Mouse (Mus musculus): ENCODE results near the gene Prrx1.

DNA sequence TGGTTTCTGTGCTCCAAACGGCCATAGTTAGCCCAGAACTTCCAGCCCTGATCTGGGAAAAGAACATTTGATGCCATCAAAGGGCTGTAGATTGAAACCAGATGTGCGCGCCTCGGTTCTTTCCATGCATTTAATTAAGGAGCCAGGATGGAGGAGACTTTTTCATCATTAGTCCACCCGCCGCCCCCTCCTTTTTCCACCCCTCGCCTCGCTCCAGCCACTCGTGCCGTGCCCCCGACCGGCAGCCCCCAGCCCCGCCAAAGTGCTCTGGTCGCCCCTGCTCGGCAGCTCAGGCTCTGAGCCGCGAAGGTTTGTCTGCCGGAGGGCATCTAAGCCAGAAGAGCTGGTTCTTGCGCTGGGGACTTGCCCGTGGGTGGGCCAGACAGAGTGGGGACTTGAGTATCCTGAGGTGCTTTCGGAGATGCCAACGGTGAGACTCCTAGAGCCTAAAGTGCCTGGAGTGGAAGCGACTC lies 1.4 kb upstream of the Prrx1 start:
- TF ChIP-seq CTCF (IDR thresholded peaks at IDR 0.05; ENCODE audit: extremely low read depth, insufficient read depth, low read length), result no peak
- TF ChIP-seq POLR2A (IDR thresholded peaks at IDR 0.05; ENCODE audit: extremely low read depth, insufficient read depth, low read length), result no peak

Measured in cortical plate, adult 2 months (tissue).